Mouse (Mus musculus) cortical plate, adult 2 months (tissue): ENCODE measurements around the gene Aldh3a2.

Experiments
- CTCF ChIP-seq: fragments of 200-500 bp; IDR thresholded peaks from 2 replicates; pipeline ENCODE4 v1.5.1; 2011; ENCODE audit warnings: mild to moderate bottlenecking, control low read depth, low read length; ENCODE audit not compliant: insufficient read depth; ENCODE audit errors: extremely low read depth
- POLR2A ChIP-seq: fragments of 200-500 bp; IDR thresholded peaks from 2 replicates; pipeline ENCODE4 v1.6.1; 2011; ENCODE audit warnings: mild to moderate bottlenecking, low read length, control low read depth; ENCODE audit not compliant: insufficient read depth; ENCODE audit errors: extremely low read depth

- TF ChIP-seq POLR2A (no peak), CTCF (no peak)
Measured at GRCm38 (mm10) chr11:61192779-61193178, 74.5 kb downstream of the Aldh3a2 start.
